In the genomic region with DNA sequence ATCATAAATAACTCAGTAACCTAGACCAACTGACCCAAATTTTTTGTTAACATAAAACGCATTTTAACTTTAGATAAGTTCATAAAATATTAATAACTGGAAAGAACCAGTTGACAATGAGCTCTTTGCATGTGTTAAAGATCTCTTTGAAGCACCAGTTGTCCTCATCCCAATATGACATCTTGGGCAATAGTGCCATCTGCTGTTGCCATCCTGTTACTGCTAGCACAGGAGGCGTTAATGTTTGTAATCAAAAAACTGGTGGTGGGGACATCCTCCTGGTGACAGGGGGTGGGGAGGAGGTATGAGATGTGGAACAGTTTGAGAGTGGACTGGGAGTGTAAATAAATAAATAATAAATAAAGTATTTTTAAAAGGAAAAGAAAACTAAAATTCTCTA, we compare ENCODE assay signal across 9 mouse cellular contexts. TPM values are rescaled to one million over a fixed set of nuclear protein-coding genes. Genes with fewer than 3 reads are reported as not detected.
DNase-seq lines count a peak whose midpoint lies in the region; ATAC-seq lines count a peak whose summit lies in the region.
"Had no signal": no experiment of that assay in that cellular context is flagged by ENCODE, and none has a peak within 500 bp of the region (broad histone marks: within the 10 kb centered on the region; RNA-seq: fewer than 3 reads in every experiment).

No protein-coding gene starts in this region.

- peak; percentile 12 for DNase-seq in ovary, postnatal 10 days (ENCODE audit: low spot score)
- DNase-seq in ovary, adult 18-20 months (ENCODE audit: low spot score): no peak
- peak; percentile 47 for DNase-seq in embryo, embryonic 11.5 days (ENCODE audit: low read depth, low spot score)
- DNase-seq in left cerebral cortex, postnatal 4 days: peak; percentile 59
- DNase-seq in ovary, postnatal 14 days (ENCODE audit: low spot score): peak; percentile 41

- no peak overlapping the region for H3K4me3 ChIP-seq in hindbrain, embryonic 16.5 days (ENCODE audit: low read length)

- no peak overlapping the region for H3K9ac ChIP-seq in hindbrain, embryonic 16.5 days (ENCODE audit: low read depth, low read length)

- H3K27ac ChIP-seq in hindbrain, embryonic 16.5 days (ENCODE audit: low read depth, low read length): no peak overlapping the region

- peak; percentile 78 for ATAC-seq in activated CD4-positive, CD25-positive, alpha-beta regulatory T cell, adult 4 months
- ATAC-seq in hindbrain, embryonic 16.5 days: peak; percentile 58
- ATAC-seq in erythroblast, adult 5-6 weeks (replicated peaks; ENCODE audit: low FRiP score, poor library complexity, severe bottlenecking): no peak

- H3K4me2 ChIP-seq in hindbrain, embryonic 16.5 days (ENCODE audit: low read length): no peak overlapping the region

- intact Hi-C loops in left cerebral cortex, postnatal 4 days (cut with DNase I): loop anchor here (2.0 to 5.0 kb wide), 3 partner anchors 367 to 1012 kb away; no protein-coding TSS in a partner anchor

- H3K36me3 ChIP-seq in hindbrain, embryonic 16.5 days (ENCODE audit: control insufficient read depth, insufficient read depth, low read length): no peaks in the 10 kb centered on the region

- no peaks in the 10 kb centered on the region for H3K4me1 ChIP-seq in hindbrain, embryonic 16.5 days (ENCODE audit: control insufficient read depth, insufficient read depth, low read depth, low read length)

- WGBS in hindbrain, embryonic 16.5 days: 9% methylated on average over 2 of the region's 2 CpGs

- H3K27me3 ChIP-seq in hindbrain, embryonic 16.5 days (replicated peaks; ENCODE audit: control insufficient read depth, insufficient read depth, low read length): no peaks in the 10 kb centered on the region

- H3K9me3 ChIP-seq in hindbrain, embryonic 16.5 days (ENCODE audit: control insufficient read depth, low read length): no peaks in the 10 kb centered on the region

RNA-seq across cellular contexts. Expression of a gene that starts 29.3 kb away (rescaled TPM):
- polyA plus RNA-seq in activated CD4-positive, CD25-positive, alpha-beta regulatory T cell, adult 4 months (2017; shearing (Covaris generic)): 1 to 10 TPM; 2.0 to 2.7 TPM
- 35.2 and 35.8 TPM in 2 replicates for polyA plus RNA-seq in hindbrain, embryonic 16.5 days (2015; fragmentation: Nextera tagmentation; extraction: Ambion mirVana)
- total RNA-seq in left cerebral cortex, postnatal 4 days (2021): 1 to 10 TPM; 3.7 to 4.3 TPM
- total RNA-seq in erythroblast, adult 5-6 weeks (2015; ENCODE audit: low replicate concordance): not detected in 2 replicates
- not detected in 2 replicates for total RNA-seq in erythroblast, adult 5-6 weeks (2017; ENCODE audit: low replicate concordance)

RNA-seq across cellular contexts. Expression of a gene that starts 30.4 kb away (rescaled TPM):
- not detected for polyA plus RNA-seq in activated CD4-positive, CD25-positive, alpha-beta regulatory T cell, adult 4 months (2017; shearing (Covaris generic))
- polyA plus RNA-seq in hindbrain, embryonic 16.5 days (2015; fragmentation: Nextera tagmentation; extraction: Ambion mirVana): not detected in 2 replicates
- not detected for total RNA-seq in left cerebral cortex, postnatal 4 days (2021)
- total RNA-seq in erythroblast, adult 5-6 weeks (2015; ENCODE audit: low replicate concordance): not detected in 2 replicates
- total RNA-seq in erythroblast, adult 5-6 weeks (2017; ENCODE audit: low replicate concordance): not detected in 2 replicates
- total RNA-seq: gastrocnemius, postnatal 4 days had no signal

Comparison
In these comparisons a context has a peak if more than half of its experiments do, and no peak if none do; other contexts are left out.
1. RNA of a gene that starts 29.3 kb away (total RNA-seq): 3.7 to 4.3 TPM in left cerebral cortex, postnatal 4 days; not detected in erythroblast, adult 5-6 weeks; every median in the first group is over 4 times any median in the second.